Mouse (Mus musculus) 416B (cell line): ENCODE data around the gene Bmpr1a.
A peak's percentile ranks its signal among the peaks of the same experiment; 100 is the strongest.

Experiments
- DNase-seq: peaks from one replicate; pipeline ENCODE4 v3.0.0; 2011; ENCODE audit warnings: low read depth

Gene Bmpr1a

GRCm38 (mm10) chr14:34505309-34505708, 2.2 kb upstream of the Bmpr1a start:
- DNase-seq: peak; percentile 6

DNA sequence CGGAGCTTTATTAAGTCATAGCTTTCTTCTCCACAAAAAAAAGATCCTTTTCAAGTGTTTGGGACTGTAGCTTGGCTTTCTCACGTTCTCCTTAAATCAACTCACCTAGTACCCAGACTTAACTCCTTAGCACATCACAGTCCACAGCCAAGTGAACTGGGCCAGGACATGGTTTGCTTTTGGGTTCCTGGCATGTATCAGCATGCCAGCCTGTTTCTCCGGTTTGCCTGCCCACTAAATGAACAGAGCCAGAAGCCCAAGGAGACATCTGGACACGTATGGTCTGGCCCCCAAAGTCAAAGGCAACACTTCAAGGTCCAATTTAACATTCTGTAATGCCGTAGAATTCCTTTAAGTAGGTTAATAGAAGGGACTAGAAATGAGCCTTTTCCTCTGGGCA, 1.2 kb upstream of the Bmpr1a start:
- DNase-seq: no peak

DNA sequence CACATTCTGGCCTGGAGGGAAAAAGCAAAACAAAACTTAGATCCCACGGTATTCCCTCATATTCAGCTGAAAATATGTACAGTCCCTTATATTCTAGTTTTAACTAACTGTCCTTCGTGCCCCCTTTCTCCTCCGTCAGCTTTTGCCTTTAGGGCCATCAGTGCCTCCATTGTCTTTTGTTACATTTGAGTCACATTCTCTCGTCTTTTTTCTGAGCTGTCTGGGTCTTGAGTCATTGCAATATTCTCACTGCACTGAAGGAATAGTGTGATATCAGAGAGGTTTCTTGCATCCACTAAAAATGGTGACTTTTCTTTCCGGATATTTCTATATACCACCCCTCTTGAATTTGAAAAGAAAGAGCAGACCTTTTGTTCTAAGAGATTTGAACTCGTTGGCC, 618 bp upstream of the Bmpr1a start:
- DNase-seq: no peak

DNA sequence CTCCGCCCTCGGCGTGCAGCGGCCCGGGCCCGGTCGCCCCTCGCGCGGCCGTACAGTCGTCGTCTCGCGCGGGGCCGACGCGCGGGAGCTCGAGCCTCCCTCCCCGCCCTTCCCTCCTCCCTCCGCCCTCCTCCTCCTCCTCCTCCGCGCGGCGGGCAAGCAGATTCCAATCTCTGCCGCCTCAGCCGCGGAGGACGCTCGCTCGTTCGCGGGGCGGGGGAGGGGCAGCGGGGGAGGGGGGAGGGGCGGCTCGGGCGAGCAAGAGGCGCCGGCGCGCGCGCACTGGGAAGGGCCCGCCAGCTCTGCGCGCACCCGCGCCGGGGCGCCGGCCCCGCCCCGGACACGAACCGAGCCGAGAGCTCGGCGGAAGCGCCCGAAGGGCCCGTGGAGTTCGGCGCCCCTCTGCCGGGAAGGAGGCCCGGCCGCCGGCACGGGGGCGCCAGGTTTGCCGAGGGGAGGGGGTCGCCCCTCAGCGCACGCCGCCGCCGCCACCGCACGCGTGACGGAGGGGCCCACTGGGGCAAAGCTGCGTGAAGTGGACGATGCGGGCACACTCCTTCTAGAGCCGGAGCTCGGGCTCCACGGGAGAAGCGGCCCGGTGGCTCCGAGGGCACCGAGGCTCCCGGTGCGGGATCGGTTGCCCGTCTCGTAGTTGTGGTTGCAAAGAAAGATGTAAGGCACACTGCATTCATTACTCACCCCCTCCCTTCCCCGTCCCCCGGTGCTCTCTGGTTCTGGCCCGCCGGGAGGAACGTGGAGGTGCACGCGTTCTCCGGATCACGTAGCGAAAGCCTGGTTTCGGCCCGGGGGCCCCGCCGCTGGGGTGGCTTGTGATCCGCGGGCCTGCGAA, 441 bp downstream of the Bmpr1a start:
- no peak for DNase-seq

GRCm38 (mm10) chr14:34501804-34502474, 1.2 kb downstream of the Bmpr1a start:
- DNase-seq: no peak

DNA sequence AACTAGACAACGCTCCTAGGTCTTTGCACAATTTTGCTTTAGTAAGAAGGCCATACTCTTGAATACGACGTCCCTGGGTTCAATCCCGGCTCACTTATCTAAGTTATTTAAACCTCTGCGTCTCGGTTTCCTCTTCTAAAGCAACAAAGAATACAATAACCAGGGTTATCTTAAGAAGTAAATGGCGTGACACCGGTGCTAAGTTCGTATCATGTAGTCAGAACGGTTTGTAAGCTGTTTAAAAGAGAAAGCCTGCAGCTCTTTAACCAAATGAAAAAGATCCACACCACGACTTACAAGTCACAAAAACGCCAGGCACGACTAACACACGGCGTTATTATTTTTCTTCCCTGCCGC, 1.7 kb downstream of the Bmpr1a start:
- no peak for DNase-seq

GRCm38 (mm10) chr14:34500309-34500708, 2.8 kb downstream of the Bmpr1a start:
- DNase-seq: no peak

- no peak for DNase-seq
These were observed 3.5 kb downstream of the Bmpr1a start for GRCm38 (mm10) chr14:34499664-34500063.

GRCm38 (mm10) chr14:34497346-34497745, 5.8 kb downstream of the Bmpr1a start:
- DNase-seq: no peak

DNA sequence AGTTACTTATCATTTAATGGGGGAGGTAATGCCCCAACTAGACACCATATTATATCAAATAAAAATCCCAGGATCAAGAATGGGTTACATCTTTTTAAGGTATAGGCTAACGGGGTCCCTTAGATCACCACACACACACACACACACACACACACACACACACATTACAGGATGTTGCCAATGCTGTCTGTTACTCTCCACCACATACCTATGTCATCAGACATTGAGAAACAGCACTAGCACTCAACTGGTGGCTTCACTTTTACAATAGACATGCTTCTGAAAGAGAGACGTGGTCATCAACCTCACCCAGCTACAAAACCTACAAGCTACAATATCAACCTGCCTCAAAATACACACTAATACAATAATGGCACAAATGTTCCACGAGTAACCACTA, 9.5 kb downstream of the Bmpr1a start:
- peak; percentile 42 for DNase-seq

DNA sequence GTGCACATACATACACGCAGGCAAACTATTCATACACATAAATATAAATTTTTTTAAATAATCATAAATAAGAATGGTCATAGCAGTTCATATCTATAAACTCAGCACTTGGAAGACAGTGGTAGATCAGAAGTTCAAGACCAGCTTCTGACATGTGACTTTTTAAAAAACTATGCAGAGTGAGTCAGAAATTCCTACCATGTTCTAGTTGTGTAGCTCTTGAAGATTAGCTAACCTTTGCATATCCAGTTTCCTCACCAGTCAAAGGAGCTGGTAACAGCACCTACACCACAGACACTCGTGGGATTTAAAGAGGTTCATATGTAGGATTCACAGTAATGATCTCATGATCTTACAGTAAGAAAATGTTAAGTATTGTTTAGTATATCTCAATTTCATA, 10.5 kb downstream of the Bmpr1a start:
- DNase-seq: peak; percentile 23

DNA sequence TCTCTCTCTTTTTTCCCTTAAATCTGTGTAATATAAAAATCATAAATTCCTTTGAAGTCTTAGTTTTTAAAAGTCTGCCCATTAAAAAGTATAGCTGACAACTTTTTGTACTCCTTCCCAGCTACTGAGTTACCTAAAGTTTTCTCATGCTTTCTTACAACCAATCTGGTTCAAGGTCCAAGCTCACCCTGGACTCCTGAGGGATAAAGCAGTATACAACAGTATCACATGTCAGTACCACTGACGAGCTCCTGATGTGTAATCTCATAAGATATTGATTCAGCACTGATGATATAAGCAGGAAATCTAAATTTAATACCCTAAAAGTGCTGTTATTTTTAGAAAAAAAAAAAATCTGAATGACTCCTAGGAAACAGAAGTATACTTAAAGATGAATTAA, 12.2 kb downstream of the Bmpr1a start:
- no peak for DNase-seq

DNA sequence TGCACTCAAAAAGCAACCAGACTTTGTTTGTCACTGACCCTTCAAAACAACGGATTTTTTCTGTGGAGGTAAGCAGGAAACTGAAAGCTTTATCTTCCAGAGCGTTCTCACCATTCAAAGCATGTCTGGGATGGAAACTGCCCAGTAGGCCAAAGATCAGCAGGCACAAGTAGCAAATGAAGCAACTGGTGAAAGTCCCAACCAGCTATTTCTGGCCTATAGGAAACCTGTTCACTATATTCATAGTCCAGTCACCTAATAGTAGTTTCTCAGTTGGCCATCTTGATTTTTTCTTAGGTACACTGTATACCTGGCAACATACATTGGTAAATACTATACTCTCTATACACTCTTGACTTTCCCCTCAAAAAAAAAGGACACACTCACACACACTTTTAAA, 13.2 kb downstream of the Bmpr1a start:
- DNase-seq: no peak

DNA sequence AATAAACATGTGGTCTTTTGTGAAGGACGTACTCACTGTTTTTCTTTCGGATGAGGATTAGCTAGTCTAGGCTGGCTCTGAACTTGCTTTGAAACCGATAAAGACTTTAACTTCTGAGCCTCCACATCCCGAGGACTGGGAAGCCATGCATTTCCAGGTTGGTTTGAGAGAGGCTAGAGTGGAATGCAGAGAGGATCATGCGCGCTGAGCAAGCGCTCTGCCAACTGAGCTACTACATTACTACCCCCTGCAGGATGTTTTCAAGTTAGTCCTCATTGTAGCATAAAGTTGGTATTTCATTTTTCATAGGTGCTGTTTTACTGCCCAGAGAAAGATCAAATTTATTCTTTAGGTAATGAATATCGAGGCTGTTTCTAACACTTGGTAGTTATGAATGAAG, 17.0 kb downstream of the Bmpr1a start:
- DNase-seq: no peak

GRCm38 (mm10) chr14:34483469-34484341, 19.4 kb downstream of the Bmpr1a start:
- DNase-seq: no peak

GRCm38 (mm10) chr14:34471591-34471990, 31.6 kb downstream of the Bmpr1a start:
- no peak for DNase-seq

DNA sequence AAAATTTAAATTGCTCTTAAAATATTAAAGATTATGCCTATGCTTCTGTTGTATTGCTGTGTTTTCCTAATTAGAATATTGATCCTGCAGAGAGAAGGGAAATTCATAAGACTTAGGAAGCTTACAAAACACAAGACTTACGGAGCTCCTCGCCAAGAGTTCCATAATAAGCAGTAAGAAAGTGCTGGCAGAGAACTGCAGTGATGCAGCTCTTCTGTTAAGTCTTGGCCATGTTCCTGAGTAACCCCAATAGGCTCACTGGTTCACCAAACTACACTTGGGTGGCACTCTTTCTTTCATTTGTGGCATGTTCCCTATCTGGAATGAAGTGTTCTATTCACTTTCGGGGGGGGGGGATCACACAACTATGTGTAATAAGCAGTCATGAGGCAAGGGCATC, 36.9 kb downstream of the Bmpr1a start:
- DNase-seq: no peak

DNA sequence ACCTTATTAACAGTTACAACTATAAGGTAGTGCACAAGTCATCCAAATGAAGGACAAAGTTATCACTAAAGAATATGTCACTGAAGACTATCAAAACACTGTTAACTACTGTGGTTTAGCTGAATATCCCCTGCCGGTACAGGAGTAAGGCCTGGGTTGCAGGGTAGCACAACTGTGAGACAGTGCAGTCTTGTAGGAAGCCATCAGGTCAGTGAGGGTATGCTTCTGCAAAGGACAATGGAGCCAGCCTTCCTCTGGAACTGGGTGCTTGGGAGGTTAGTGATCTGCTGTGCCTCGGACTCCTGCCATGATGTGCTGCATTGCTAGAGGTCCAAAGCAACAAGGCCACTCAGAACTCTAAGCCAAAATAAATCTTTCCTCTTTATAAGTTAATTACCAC, 43.8 kb downstream of the Bmpr1a start:
- no peak for DNase-seq

DNA sequence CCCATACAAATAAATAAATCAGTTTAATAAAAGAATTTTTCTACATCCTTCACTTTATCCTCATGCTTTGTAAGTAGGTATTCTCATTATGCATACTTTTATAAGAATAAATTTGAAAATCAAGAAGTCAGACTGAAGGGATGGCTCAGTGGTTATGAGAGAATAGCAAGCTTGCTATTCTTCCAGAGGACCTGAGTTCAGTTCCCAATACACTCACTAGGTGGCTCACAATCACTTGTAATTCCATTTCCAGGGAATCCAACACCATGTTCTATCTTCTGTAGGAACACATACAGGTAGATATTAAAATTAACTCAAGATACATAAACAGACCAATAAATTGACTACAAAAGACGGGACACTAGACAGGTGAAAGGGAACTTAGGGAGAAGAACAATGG, 44.3 kb downstream of the Bmpr1a start:
- peak; percentile 27 for DNase-seq

GRCm38 (mm10) chr14:34454282-34454681, 48.9 kb downstream of the Bmpr1a start:
- no peak for DNase-seq

DNA sequence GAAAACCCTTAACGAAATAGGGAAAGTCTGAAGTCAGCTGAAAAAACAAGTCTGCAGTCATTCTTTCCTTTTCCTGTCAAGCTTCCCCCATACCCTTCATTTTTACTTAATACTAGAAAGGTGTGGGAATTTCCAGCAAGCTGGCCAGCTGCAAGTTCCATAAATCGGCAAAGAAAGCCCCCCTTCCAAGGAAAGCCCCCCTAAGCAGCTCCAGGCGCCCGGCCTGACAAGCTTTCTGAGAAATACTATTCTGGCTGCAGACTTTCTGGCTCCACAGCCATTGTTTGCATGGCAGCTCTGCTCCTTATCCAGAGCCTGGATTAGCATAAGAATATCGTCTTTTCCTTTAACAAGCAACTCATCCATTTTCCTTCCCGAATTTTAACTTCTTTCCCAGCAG, 49.5 kb downstream of the Bmpr1a start:
- no peak for DNase-seq

DNA sequence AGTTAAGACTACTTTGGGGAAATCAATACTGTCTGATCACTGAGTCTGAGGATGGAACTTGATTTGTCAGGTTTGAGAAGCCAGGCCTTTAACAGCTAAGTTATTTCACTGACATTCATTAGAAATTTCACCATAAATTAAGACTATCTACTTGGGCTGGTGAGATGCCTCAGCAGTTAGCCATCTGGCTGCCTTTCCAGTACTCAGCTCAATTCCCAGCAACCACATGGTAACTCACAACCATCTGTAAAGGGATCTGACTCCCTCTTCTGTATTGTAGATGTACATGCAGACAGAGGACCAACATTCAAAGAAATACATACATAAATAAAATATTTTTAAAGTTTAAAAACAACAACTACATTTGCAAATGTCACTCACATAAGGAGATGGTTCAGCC, 51.3 kb downstream of the Bmpr1a start:
- DNase-seq: no peak

DNA sequence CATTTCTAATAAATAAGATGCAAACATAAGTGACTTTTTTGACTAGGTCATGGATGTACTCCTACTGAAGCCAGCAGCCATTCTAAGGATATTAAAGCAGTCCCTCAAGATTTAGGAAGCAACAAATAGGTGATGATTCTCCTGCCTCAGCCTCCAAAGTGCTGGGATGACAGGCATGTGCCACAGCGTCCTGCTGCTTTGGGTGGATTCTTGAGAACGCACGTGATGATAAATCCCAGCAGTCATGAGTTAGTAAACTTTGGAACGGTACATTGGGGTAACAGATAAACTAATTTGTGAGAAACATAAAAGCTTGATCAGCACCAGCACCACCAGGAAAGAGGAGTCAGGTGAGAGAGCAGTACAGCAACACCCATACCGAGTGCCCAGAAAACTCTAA, 52.7 kb downstream of the Bmpr1a start:
- DNase-seq: no peak
